Mouse (Mus musculus) liver, embryonic 15.5 days (tissue): ENCODE data around the gene Mcrip1. TPM values are rescaled to one million over a fixed set of nuclear protein-coding genes. Genes with fewer than 3 reads are reported as not detected.
"Not testable (repeated sequence)": the region's sequence is repeated elsewhere in the genome, so short reads cannot be mapped to it uniquely, and the experiment has no call there.

Experiments
- ATAC-seq: fragments of 200-750 bp; cut with Nextera tagmentation; 2 replicates; pipeline ENCODE4 v1.8.0; 2017; ENCODE audit warnings: moderate number of reproducible peaks, mild to moderate bottlenecking, moderate library complexity; ENCODE audit not compliant: insufficient read depth
- H3K27ac ChIP-seq: fragments of 300-500 bp; sonication (generic); replicated peaks from 2 replicates; pipeline ENCODE4 v1.5.1; 2015; ENCODE audit warnings: mild to moderate bottlenecking, inconsistent platforms
- H3K27me3 ChIP-seq: fragments of 300-500 bp; sonication (generic); 2 replicates; pipeline ENCODE4 v1.6.1; 2015; ENCODE audit warnings: mild to moderate bottlenecking, inconsistent platforms
- H3K36me3 ChIP-seq: fragments of 300-500 bp; sonication (generic); replicated peaks from 2 replicates; pipeline ENCODE4 v1.6.1; 2015; ENCODE audit warnings: moderate library complexity, mild to moderate bottlenecking, inconsistent platforms
- H3K4me1 ChIP-seq: fragments of 300-500 bp; sonication (generic); replicated peaks from 2 replicates; pipeline ENCODE4 v1.6.1; 2015; ENCODE audit warnings: inconsistent platforms
- H3K4me2 ChIP-seq: fragments of 300-500 bp; sonication (generic); 2 replicates; pipeline ENCODE4 v1.6.1; 2015; ENCODE audit warnings: moderate library complexity, mild to moderate bottlenecking, inconsistent platforms
- H3K4me3 ChIP-seq: fragments of 300-500 bp; sonication (generic); replicated peaks from 2 replicates; pipeline ENCODE4 v1.5.1; 2015; ENCODE audit warnings: mild to moderate bottlenecking, inconsistent platforms
- H3K9ac ChIP-seq: fragments of 300-500 bp; sonication (generic); 2 replicates; pipeline ENCODE4 v1.6.1; 2015; ENCODE audit warnings: moderate library complexity, mild to moderate bottlenecking, inconsistent platforms
- H3K9me3 ChIP-seq: fragments of 300-500 bp; sonication (generic); replicated peaks from 2 replicates; pipeline ENCODE4 v1.6.1; 2016; ENCODE audit warnings: inconsistent platforms
- WGBS: fragments of 180-500 bp; shearing (Covaris S2); methylation state at CpG from one replicate; pipeline ENCODE4 v1.1.7; 2015; ENCODE audit warnings: mixed read lengths; ENCODE audit not compliant: insufficient replicate concordance; 5-methylcytosine and 5-hydroxymethylcytosine counted together
- polyA plus RNA-seq: library from polyadenylated mRNA; unstranded; fragments of >200 nt; fragmentation: Nextera tagmentation; extraction: Ambion mirVana; gene quantifications from 2 replicates; pipeline ENCODE4 v1.2.1, GENCODE M21; 2015

The Mcrip1 gene
- 41.8 and 47.6 TPM in 2 replicates for polyA plus RNA-seq

DNA sequence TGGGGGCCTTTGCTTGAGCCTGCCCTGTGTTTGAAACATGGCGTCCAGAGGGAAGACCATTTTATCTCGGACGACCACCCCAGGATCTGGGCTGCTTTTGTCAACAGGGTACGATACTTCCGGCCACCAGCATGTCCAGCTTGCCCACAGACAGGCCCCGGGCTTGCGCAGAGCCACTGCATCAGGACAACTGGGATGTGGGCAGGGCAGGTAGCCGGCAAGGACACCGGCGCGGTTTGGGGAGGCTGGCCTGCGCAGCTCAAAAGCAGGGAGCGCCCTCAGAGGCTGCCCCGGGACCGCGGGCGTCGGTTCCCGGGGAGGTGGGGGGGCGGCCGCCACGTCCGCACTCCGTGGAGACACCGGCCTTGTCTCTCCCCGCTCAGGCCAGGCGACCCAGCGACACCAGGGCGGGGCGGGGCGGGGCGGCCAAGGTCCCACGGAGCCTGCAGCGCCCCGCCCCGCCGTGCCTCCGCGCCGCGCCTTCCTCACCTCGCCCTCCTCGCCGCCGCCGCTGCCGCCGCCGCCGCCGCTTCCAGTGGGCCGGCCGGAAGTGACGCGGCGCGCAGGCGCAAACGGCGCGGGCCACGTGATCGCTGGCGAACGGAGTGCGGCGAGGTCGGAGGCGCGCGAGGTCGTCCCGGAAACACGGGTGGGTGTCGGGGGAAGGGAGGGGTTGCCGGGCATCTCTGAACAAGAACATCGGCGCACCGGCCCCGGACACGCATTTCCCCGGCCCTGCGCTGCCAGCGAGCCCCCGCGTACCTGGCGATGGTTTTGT, at the start of gene Mcrip1:
Mcrip1 (minus strand) TSS at position 560 of the 778 bp plus-strand sequence.
- H3K9ac ChIP-seq, result peak within 1 kb of the TSS; percentile 91
- no peaks in the 10 kb centered on the region for H3K27me3 ChIP-seq
- H3K36me3 ChIP-seq, result peaks cover 3% of the 10 kb centered on the region; the same call in 1 of the 2 replicates
- peak within 1 kb of the TSS; percentile 95 for H3K27ac ChIP-seq
- peak within 1 kb of the TSS; percentile 97 for H3K4me2 ChIP-seq
- H3K4me3 ChIP-seq, result peak within 1 kb of the TSS; percentile 80
- H3K4me1 ChIP-seq, result peaks cover 41% of the 10 kb centered on the region
- peak; percentile 92 for ATAC-seq
- H3K9me3 ChIP-seq, result no peaks in the 10 kb centered on the region
- WGBS, result under 1% methylated on average over 83 of the region's 87 CpGs

DNA sequence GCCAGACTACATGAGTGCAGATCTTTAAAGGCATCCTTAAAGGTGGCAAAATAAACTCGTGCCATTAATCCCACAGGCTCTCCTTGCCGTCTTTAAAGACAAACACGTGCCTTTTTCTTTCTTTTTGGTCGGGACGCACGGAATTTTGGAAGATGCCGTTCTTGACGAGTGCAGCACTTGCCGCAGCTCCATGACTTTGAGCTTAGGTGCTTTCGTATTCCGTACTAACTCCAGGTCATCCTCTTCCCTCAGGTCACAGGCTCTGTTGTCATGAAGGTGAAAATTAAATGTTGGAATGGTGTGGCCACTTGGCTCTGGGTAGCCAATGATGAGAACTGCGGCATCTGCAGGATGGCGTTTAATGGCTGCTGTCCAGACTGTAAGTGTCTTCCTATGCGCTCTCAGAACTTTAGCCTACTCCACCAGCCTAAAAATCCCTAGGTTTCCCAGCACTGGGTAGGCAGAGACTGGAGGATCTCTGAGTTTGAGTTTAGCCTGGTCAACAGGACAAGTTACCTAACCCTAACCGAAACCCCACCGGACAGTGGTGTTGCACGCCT, 49.5 kb upstream of the Mcrip1 start:
- H3K36me3 ChIP-seq, result peaks cover 64% of the 10 kb centered on the region
- H3K4me1 ChIP-seq, result peaks cover 77% of the 10 kb centered on the region
- no peaks in the 10 kb centered on the region for H3K9me3 ChIP-seq
- no peak for ATAC-seq
- H3K4me2 ChIP-seq, result peak overlapping the region; percentile 95
- peak overlapping the region; percentile 66 for H3K9ac ChIP-seq
- peak overlapping the region; percentile 97 for H3K27ac ChIP-seq
- peak overlapping the region; percentile 99 for H3K4me3 ChIP-seq
- H3K27me3 ChIP-seq, result no peaks in the 10 kb centered on the region
- 42% methylated on average over 17 of the region's 17 CpGs for WGBS

DNA sequence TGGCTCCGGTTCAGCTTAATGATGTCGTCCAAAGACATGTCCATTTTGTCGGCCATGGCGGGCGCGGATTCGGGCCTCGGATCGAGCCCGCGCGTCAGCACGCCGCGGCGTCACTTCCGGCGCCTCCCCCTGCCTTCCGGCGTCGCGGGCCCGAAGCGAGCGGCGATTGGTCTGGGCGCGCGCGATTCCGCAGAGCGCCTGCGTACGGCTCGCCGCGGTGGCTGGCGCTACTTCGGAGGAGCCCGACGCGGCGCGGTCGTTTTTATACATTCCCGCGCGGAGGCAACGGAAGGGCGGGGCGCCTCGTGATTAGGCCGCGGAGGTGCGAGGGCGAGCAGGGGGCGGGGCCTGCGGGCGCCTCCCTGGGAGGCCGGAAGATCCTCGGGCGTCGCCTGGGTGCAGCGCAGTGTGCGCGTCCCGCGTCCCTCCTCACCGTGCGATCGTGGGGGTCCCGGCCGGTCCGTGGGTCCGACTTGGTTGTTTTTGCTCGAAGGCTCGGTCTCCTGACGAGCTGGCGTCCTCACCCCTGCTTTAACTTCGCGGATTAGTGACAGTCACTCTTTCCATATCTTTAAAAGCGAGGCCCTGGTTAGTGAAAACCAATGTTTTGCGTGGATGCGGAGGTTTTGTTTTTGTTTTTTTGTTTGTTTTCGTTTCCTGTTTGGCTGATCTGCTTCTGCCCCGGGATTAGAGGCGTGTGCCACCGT, 48.9 kb upstream of the Mcrip1 start, which contains the start of the genes Alyref and Anapc11:
Alyref (minus strand) TSS at position 83 of the 707 bp plus-strand sequence.
Anapc11 (plus strand) TSS at position 139 of the 707 bp plus-strand sequence.
- WGBS, result under 1% methylated on average over 88 of the region's 88 CpGs
- peak; percentile 98 for ATAC-seq

DNA sequence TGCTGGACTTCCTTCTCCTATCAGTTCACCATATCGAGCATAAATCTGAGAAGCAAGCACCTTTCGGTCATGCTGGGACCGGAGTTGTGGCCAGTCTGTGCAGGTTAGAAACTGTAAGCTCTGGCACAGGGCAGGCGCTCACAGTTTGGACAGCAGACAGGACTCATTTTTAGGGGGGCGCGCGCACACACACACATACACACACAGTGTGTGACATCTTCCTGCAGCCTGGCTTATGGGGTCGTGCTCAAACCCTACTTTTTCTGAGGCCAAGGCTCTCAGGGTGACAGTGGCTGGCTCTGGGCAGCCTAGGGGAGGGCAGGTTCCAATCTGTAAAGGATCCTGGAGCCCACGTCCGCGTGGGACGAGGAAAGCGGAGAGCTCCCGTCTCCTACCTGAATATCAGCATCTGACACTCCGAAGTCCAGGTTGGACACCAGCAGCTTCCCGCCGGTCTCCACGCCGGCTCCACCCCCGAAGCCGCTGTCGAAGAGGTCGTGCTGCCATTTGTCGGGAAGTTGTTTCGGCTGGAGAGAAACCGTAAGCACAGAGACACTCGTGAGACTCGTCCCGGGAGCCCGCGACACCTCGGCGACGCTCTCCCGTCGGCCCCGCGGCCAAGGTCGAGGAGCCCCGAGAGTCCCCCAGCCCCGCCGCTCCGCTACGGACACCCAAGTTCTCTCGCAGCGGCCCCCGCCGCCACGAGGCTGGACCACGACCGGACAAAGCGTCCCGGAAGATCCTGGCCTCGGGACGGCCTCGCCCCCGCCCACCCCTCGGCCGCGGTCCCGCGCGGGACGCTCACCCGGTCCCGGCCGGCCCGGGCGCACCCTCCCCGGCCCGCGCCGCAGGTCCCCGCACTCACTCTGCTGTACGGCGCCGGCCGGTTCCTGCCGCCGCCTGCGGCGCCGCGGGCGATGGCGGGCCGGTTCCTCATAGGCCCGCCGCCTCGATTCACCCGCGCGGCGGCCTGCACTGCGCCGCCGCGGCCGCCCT, 48.0 kb upstream of the Mcrip1 start:
- Histone ChIP-seq H3K4me1 (peaks cover 62% of the 10 kb centered on the region), H3K36me3 (peaks cover 64% of the 10 kb centered on the region), H3K27me3 (no peaks in the 10 kb centered on the region), H3K4me3 (peak overlapping the region; percentile 99), H3K27ac (peak overlapping the region; percentile 97), H3K4me2 (peak overlapping the region; percentile 95), H3K9ac (peak overlapping the region; percentile 98), H3K9me3 (no peaks in the 10 kb centered on the region)
- peak; percentile 49 for ATAC-seq
- 2% methylated on average over 99 of the region's 99 CpGs for WGBS

More for the DNA sequence above, 48.9 kb upstream of the Mcrip1 start, which contains the start of the genes Alyref and Anapc11:
- H3K9me3 ChIP-seq, result no peaks in the 10 kb centered on the region
- H3K27me3 ChIP-seq, result no peaks in the 10 kb centered on the region
- H3K27ac ChIP-seq, result peak within 1 kb of the TSS; percentile 97
- H3K4me3 ChIP-seq, result peak within 1 kb of the TSS; percentile 99
- H3K36me3 ChIP-seq, result peaks cover 64% of the 10 kb centered on the region
- peak within 1 kb of the TSS; percentile 95 for H3K4me2 ChIP-seq
- H3K9ac ChIP-seq, result peak within 1 kb of the TSS; percentile 98
- peaks cover 71% of the 10 kb centered on the region for H3K4me1 ChIP-seq

DNA sequence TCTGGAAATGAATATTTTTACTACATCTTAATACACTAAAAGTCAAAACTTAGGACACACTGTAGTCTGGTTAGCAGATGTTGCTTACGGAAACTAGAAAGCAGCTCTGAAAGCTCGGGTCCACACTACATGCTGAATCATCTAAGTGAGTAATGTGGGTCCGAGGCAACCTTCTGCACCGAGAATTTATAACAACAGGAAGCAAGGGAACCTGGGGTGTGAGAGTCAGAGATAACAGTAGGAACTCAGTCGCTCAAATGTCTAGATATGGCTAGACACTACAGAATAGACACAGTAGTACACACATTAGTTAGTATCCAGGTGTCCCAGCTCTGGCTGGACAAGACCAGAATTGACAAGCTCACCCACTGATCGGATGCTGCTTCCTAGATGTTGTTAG, 39.0 kb upstream of the Mcrip1 start:
- Histone ChIP-seq H3K4me3 (no peak overlapping the region), H3K36me3 (peaks cover 98% of the 10 kb centered on the region), H3K4me1 (peaks cover 16% of the 10 kb centered on the region), H3K27me3 (no peaks in the 10 kb centered on the region), H3K9me3 (no peaks in the 10 kb centered on the region; the same call in 1 of the 2 replicates), H3K27ac (no peak overlapping the region), H3K9ac (no peak overlapping the region), H3K4me2 (no peak overlapping the region)
- WGBS, result 20% methylated on average over 6 of the region's 6 CpGs
- ATAC-seq, result peak; percentile 51

DNA sequence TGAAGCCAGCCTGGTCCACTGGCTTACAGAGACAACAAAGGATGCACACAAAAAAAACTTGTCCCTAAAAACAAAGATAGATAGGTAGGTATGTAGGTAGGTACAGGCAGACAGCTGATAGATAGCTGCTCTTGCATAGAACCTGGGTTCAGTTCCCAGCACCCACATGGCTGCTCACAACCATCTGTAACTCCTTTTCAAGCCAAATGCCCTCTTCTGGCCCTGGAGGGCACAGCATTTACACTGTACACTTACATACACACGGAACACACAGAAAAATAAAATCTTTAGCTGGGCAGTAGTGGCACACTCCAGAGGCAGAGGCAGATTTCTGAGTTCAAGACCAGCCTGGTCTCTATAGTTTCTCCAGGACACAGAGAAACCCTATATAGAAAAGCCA, 34.4 kb upstream of the Mcrip1 start:
- Histone ChIP-seq H3K4me3 (no peak overlapping the region), H3K4me2 (no peak overlapping the region), H3K9ac (no peak overlapping the region), H3K4me1 (peaks cover 39% of the 10 kb centered on the region), H3K27me3 (no peaks in the 10 kb centered on the region), H3K27ac (no peak overlapping the region), H3K36me3 (peaks cover 66% of the 10 kb centered on the region), H3K9me3 (no peaks in the 10 kb centered on the region; the same call in 1 of the 2 replicates)
- 86% methylated on average over 1 of the region's 1 CpGs for WGBS
- ATAC-seq, result no peak

DNA sequence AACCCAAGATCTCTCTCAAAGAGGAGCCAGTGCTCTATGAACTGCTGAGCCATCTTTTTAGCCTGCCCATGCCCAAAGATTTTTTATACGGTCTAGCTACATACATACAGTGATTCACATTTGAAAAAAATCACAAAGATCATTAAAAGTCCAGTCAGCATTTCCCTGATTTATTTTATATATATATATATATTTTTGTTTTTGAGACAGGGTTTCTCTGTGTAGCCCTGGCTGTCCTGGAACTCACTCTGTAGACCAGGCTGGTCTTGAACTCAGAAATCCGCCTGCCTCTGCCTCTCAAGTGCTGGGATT, 33.4 kb upstream of the Mcrip1 start:
- WGBS, result 75% methylated on average over 2 of the region's 2 CpGs
- Histone ChIP-seq H3K36me3 (peaks cover 66% of the 10 kb centered on the region), H3K4me1 (peaks cover 43% of the 10 kb centered on the region)
- not testable (repeated sequence) for H3K9me3 ChIP-seq, H3K4me3 ChIP-seq, H3K9ac ChIP-seq, H3K4me2 ChIP-seq, H3K27ac ChIP-seq, ATAC-seq, H3K27me3 ChIP-seq

DNA sequence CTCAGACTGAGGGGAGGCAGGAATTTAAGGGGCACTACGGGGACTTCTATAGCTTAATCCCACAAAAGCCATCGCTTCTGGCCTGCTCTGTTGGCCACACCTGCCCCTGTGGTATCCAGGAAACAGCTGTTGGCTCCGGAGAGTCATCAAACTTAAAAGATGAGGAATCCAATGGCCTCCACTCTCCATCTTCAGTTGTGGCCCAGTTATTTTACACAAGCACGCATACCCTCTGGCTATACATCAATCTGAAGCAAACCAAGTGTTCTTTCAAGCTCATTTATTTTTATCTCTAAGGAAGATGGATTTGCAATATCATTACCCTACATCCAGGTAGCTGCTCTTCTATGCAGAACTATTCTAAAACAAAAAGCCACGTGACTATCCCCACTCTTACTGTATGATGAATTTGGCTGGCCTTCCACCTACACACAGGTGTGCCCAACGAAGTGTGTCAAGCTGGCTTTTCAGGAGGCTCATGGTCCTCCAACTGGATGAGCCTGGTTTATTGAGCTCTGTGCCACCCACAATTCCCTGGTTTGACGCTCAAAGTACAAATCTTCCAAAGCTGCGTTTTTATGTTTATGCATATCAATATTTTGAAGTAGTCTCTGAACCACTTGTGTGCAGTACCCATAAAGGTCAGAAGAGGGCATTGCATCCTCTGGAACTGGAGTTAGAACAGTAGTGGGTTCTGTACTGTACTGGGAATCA, 32.9 kb upstream of the Mcrip1 start:
- Histone ChIP-seq H3K27me3 (no peaks in the 10 kb centered on the region), H3K4me1 (peaks cover 48% of the 10 kb centered on the region), H3K4me2 (peak overlapping the region; percentile 99), H3K36me3 (peaks cover 66% of the 10 kb centered on the region), H3K9ac (peak overlapping the region; percentile 87), H3K4me3 (peak overlapping the region; percentile 83), H3K9me3 (no peaks in the 10 kb centered on the region; the same call in 1 of the 2 replicates), H3K27ac (peak overlapping the region; percentile 88)
- no peak for ATAC-seq
- 57% methylated on average over 8 of the region's 8 CpGs for WGBS

DNA sequence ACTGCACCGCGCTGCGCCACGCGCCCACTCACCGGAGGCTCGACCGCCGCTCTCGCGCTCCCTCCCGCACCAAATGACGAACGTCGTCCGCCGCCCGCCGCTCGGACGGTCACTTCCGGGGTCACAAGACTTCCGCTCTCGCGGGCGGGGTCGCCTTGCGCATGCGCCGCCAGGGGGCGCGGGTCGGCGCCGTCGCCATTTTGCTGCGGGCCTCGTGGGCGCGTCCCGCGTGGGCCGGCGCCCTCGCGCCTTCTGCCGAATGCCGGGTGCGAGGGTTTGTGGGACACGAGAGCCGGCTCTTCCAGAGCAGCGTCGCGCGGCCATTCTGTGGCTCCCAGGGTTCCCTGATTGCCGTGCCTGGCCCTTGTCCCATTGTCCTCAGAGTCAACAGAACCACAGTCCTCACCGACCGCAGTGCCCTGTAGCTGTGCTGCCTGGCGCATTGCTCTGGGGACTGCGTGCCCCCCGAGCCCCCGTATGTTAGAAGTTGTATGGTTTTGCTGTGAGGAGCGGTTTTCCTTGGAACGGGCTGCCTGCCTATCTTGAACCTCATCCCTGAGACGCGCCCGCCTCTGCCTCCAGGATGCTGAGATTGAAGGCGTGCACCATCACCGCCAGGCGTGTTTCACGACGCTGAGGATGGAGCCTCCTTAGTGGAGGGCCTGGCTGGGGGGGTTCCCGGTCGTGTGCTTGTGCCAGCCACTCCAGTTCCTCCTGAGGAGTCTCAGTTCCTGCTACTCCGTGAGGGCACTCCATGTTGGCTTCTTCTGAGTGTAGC, 32.2 kb upstream of the Mcrip1 start, which contains the start of gene Arhgdia:
Arhgdia (minus strand) TSS at position 135 of the 778 bp plus-strand sequence.
- peak within 1 kb of the TSS; percentile 87 for H3K9ac ChIP-seq
- H3K27ac ChIP-seq, result peak within 1 kb of the TSS; percentile 88
- H3K4me1 ChIP-seq, result peaks cover 51% of the 10 kb centered on the region
- peak within 1 kb of the TSS; percentile 83 for H3K4me3 ChIP-seq
- 1% methylated on average over 74 of the region's 75 CpGs for WGBS
- no peaks in the 10 kb centered on the region for H3K27me3 ChIP-seq
- H3K9me3 ChIP-seq, result no peaks in the 10 kb centered on the region; the same call in 1 of the 2 replicates
- H3K36me3 ChIP-seq, result peaks cover 62% of the 10 kb centered on the region
- peak within 1 kb of the TSS; percentile 99 for H3K4me2 ChIP-seq
- peak; percentile 58 for ATAC-seq
